Mouse (Mus musculus): ENCODE measurements around the gene Nhlrc4.

DNA sequence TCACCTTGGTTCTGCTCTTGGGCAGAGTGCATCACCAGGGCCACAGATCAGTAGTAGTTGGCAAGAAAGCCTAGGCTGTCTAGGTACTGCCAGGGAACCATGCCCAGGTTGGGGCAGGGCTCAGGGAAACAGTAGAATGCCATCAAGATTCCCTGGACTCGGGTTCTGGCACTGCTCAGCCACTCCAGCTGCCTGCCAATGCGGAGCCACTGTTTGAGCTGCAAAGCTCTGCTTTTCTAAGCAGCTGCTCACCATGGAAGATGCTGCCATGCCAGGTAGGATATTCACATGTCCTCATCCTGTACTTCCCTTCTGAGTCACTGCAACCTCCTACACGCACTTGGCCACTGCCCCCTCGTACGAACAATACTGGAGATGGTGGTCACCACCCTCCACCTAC lies 36.1 kb upstream of the Nhlrc4 start:
- TF ChIP-seq POLR2A (IDR thresholded peaks at IDR 0.05; ENCODE audit: low read depth, low read length) (no peak), CTCF (IDR thresholded peaks at IDR 0.05; ENCODE audit: extremely low read depth, insufficient read depth, insufficient read length, insufficient replicate concordance) (no peak)
